Mouse (Mus musculus) urinary bladder, postnatal 25 days (tissue): ENCODE data around the gene Man1c1.
A peak's percentile ranks its signal among the peaks of the same experiment; 100 is the strongest.

Experiments used
- DNase-seq: peaks from one replicate; pipeline ENCODE4 v3.0.0; 2022; ENCODE audit warnings: low spot score

Gene Man1c1

GRCm38 (mm10) chr4:134724974-134725373, 20.9 kb upstream of the Man1c1 start:
- no peak for DNase-seq

DNA sequence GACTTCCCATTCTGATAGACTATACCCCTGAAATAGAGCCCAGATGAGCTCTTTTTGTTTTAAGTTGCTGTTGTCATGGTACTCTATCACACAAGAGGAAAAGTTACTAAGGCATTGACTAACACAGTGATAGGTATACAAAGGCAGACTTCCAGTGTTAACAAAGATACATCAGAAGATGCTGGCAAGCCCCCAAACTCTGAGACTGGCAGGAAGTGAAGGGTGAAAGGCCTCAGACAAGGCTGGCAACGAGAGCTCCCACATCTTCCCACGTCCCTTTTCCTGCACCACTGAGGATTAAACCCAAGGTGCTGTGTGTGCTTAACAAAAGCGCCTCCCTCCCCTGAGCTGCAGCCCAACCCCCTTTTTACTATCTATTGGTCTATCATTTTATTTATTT, 19.2 kb upstream of the Man1c1 start:
- DNase-seq = no peak

GRCm38 (mm10) chr4:134721076-134721475, 17.0 kb upstream of the Man1c1 start:
- DNase-seq = no peak

GRCm38 (mm10) chr4:134720371-134720770, 16.3 kb upstream of the Man1c1 start:
- no peak for DNase-seq

GRCm38 (mm10) chr4:134719489-134719888, 15.4 kb upstream of the Man1c1 start:
- DNase-seq = no peak

DNA sequence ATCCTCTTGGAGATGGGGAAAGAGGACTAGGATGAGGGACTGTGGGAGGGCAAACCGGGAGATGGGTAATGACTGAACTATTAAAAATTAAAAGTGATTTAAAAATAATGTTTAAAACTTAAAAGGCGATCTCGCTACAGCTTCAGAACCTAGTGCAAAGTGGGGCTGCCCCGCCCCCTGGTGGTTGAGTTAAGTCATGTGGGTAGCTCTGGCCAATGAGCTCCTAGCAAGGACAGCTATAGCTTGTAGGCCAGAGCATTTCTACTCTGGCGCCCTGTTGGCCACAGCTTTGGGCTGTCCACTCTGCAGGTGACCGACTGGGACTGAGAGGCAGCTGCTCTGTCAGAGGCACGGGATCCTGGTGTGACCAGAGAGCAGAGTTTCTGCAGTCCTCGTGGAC, 9.8 kb upstream of the Man1c1 start:
- peak; percentile 85 for DNase-seq

DNA sequence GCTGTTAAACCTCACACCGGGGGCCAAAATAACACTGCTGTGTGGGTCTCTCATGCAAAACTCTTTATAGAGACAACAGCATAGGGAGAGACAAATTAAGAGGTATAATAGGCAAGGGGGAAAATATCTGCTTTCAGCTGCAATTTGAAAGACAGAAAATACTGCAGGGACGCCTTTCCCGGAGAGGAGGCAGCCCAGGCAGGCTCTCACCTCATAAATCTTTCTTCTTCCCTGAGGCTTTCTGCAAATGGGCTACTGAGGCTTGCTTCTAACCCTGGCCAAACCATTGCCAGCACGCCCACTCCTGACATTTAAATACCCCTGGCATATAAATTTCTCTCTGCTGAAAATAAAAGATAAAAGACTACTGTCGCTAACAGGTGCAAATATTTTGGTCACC, 1.2 kb upstream of the Man1c1 start:
- DNase-seq = no peak

GRCm38 (mm10) chr4:134704590-134704989, 500 bp upstream of the Man1c1 start:
- DNase-seq = no peak

GRCm38 (mm10) chr4:134702981-134703834, 882 bp downstream of the Man1c1 start:
- DNase-seq = peak; percentile 44

- DNase-seq = peak; percentile 65
Observed at GRCm38 (mm10) chr4:134701934-134702333, 2.2 kb downstream of the Man1c1 start.

GRCm38 (mm10) chr4:134700911-134701310, 3.2 kb downstream of the Man1c1 start:
- DNase-seq = no peak

DNA sequence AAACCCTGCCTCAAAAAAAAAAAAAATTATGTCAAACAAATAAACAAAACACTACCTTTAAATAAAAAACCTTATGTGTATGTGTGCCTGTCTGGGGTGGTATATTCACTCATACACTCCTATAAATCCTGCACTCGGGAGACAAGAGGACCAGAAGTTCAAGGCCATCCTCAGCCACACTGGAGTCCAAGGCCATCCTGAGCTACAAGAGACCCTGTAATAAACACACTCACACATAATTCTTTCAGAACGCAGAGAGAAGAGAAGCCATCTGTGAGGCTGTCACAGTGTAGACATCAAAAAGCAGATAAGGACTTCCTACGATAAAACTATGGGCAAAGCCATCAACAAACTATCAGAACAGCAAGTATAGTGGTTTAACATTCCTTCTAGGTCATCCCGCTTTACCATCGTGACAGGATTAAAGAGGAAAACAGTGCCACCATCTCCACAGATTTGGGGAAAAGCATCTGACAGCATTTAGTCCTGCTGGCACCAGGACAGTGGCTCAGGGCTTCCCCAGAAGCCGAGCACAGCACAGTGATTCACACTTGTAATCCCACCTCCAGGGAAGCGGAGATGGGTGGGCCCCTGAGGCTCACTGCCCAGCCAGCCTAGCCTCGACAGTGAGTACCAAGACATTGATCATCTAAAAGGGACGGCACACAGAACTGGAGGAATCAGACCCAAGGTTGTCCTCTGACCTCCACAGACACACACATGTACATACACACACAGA, 10.7 kb downstream of the Man1c1 start:
- no peak for DNase-seq

DNA sequence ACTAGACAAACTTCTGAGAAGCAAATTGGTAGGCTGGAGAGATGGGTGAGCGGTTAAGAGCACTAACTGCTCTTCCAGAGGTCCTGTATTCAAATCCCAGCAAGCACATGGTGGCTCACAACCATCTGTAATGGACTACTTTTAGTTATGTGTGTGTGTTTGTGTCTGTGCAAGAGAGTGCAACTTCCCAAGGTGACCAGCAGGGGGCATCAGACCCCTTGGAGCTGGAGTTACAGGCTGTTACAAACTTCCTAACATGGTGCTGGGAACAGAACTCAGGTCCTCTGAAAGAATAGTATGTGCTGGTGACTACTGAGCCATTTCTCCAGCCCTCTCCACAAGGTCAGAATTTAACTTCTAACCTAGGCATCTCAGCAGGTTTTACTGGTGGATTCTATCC, 11.7 kb downstream of the Man1c1 start:
- no peak for DNase-seq

DNA sequence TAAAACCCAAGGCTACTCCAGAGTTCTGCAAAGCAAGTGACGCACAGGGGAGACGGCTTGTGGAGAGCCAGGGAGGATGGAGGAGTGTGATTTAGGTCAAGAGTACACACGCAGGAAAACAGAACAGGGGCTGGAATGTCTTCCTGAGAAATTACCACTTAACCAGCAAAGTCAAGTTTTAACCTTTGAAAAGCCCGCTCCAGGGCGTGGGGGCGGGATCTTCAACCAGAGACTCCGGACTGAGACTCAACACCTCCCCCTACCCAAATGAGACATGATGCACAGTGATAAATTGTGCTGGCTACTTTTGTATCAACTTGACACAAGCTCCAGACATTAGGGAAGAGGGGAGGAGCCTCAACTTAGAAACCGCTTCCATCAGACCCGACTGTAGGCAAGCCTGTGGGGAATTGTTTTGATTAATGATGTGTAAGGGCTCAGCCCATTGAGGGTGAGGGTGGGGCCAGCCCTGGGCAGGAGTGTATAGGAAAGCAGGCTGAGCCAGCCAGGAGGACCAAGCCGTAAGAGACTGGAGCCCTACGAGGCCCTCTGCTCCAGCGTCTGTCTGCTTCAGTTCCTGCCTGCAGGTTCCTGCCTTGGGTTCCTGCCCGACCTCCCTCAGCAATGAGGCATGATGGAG, 17.9 kb downstream of the Man1c1 start:
- no peak for DNase-seq

- no peak for DNase-seq
Observed at GRCm38 (mm10) chr4:134684637-134685338, 19.3 kb downstream of the Man1c1 start.

DNA sequence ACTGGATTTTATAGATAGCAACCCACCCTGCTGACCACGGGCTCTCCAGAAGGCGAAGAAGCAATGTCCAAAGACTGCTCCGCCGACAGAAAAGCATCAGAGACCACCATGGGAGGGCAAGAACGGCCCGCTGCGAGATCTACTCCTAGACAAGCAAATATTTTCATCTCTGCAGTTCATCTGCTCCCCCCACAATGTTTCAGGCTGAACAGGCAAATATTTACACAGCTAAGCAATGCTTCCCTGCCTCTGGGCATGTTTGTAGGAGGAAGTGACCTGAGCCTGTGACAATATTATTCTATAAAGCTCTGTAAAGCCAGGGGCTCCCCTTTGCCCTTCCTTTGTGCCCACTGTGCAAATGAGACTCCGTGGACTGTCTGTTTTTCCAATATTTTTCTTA, 20.2 kb downstream of the Man1c1 start:
- no peak for DNase-seq

DNA sequence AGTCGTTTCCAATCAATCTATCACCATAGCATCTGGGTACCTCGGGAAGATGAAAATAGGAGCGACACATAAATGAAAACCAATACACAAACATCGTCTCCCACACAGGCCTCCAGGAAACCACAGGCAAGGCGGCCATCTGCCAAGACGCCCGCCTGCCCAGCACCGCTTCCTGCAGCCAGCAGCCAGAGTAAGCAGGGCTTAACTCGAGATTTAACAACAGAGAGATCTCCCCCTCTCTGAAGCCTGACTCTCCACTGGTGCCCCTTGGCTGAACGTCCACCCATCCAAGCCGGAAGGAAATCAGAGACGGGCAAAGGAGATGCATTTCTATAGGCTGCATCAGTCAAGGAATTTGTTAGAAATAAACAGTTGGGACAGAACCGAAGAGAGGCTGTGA, 21.1 kb downstream of the Man1c1 start:
- no peak for DNase-seq

DNA sequence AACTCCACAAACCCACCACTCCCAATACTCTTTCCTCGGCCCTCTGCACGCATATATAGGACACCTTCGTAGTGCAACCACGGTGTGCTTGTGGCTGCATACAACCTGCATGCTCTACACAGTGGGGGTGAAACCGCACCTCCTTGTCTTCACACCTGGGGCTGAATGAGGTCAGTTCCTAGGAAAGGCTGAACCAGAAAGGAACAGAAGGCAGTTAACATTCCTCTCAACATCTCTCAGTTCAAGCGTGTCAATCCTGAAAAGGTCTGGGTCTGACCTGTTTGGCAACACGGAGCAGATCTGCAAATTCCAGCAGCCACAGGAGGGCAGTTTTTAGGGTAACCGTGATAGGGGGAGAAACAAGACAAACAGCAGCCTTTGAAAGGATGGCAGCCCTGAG, 21.7 kb downstream of the Man1c1 start:
- DNase-seq = no peak

DNA sequence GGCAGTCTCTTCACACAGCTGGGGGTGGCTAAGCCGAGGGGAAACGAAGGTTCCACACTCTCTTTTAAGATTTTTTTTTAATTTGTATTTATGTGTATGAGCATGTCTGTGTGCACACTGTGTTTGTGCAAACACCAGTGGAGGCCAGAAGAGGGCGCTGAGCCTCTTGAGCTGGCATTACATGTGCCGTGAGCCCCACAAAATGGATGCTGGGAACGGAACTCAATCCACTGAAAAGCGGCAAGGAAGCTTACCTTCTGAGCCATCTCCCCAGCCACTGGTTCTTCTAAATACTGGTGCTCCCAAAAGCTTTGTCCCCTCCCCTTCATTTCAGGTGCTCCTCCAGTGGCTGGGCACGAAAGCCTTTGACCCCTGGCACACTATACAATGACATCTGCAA, 22.3 kb downstream of the Man1c1 start:
- DNase-seq = no peak

DNA sequence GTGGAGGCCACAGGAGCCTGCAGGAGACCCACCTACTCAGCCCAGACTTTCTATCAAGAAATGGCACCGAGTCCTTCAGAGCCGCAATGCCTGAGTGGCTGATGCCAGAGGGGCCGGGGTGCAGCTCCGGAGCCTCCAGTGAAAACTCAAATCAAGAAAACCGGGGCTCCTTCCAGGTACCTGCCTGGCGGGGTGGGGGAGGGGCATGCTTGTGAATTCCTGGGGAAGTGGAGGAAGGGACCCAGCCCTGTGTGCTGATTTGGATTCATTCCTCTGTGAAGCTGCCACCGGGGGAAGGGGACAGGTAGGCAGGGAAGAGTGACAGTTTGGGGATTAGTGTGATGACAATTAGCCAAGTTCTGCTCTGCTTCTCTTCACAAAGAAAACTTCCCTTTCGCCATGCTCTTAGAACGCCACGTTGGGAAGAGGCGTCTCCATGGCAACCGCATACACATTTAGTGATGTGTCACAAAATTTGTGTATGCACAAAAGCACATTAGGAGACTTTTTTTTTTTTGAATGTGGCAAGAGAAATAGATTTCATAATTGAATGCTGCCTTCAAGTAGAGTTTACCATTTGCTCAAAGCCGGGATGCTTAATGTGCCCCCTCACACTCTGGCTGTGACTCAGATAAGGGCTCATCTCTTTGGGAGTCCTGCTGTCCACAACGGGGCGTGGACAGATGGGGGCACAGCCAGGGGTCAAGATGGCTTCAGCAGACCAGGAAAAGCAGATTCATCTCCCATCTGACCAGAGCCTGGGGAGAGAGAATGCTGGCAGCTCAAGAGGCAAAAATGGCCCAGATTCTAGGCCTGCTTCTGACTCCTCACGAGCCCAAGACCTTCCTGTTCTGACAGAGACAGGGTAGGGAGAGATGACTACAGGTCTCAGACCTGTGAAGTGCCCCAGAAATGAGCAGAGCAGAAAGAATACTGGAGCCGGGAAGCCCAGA, 26.3 kb downstream of the Man1c1 start:
- DNase-seq = no peak

DNA sequence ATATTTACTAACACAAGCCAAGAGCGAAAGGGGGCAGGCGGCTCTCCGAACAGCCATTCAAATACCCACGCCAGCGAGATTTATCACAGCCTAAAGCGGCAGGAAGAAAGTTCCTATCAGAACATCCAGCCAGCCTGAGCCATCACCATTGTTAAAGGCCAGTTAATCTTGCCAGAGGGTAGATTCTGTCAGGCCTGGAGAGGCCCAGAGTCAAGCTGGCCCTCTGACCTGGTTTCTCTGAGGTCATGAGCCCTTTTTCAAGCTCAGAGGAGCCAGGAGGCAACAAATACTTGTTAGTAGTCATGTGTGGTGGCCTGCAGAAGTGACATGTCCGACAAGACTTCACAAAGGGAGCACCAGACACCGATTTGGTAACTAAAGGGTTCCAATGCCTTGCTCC, 28.3 kb downstream of the Man1c1 start:
- no peak for DNase-seq
